Mouse (Mus musculus) brain, embryonic 14.5 days (tissue): ENCODE results near the gene Olfr877.

Experiments used
- CTCF ChIP-seq: fragments of 200-500 bp; IDR thresholded peaks from 2 replicates; pipeline ENCODE4 v1.5.1; 2012; ENCODE audit warnings: inconsistent platforms, mild to moderate bottlenecking, moderate library complexity, borderline replicate concordance; ENCODE audit not compliant: insufficient read depth, insufficient read length; ENCODE audit errors: extremely low read depth
- POLR2A ChIP-seq: fragments of 200-500 bp; IDR thresholded peaks from 2 replicates; pipeline ENCODE4 v1.6.1; 2012; ENCODE audit warnings: mild to moderate bottlenecking, inconsistent platforms, borderline replicate concordance; ENCODE audit not compliant: poor library complexity, insufficient read depth, insufficient read length, severe bottlenecking; ENCODE audit errors: extremely low read depth

GRCm38 (mm10) chr9:37808976-37809375 is 45.1 kb upstream of the Olfr877 start:
- no peak for TF ChIP-seq POLR2A
- no peak for TF ChIP-seq CTCF
